Mouse (Mus musculus): ENCODE data around the gene Trip11. TPM values are rescaled to one million over a fixed set of nuclear protein-coding genes. Genes with fewer than 3 reads are reported as not detected.

Trip11 gene
- total RNA-seq, 1 experiment from 2014 or later = 99.6 TPM

- no peak for ATAC-seq (replicated peaks; ENCODE audit: low read depth, poor library complexity, severe bottlenecking)
These were observed 123.8 kb downstream of the Trip11 start for GRCm38 (mm10) chr12:101789250-101789649.

Other genes starting within 250 kb of the Trip11 start
- not detected in 2 replicates for gene Tc2n, start 194.7 kb downstream of the Trip11 start, total RNA-seq (2017)
- not detected in 2 replicates for gene Fbln5, start 94.2 kb downstream of the Trip11 start, total RNA-seq (2017)
- 50.4 and 79.0 TPM in 2 replicates for gene Atxn3, start 45.0 kb upstream of the Trip11 start, total RNA-seq (2017)
- 76.3 and 90.5 TPM in 2 replicates for gene Cpsf2, start 62.7 kb upstream of the Trip11 start, total RNA-seq (2017)
- gene Slc24a4, start 215.5 kb upstream of the Trip11 start, total RNA-seq (2017) = not detected in 2 replicates

Data from common myeloid progenitor, adult 5-6 weeks (primary cell).